Mouse (Mus musculus) hindbrain, embryonic 14.5 days (tissue): ENCODE measurements around the gene Lad1. TPM values are rescaled to one million over a fixed set of nuclear protein-coding genes. Genes with fewer than 3 reads are reported as not detected.

Experiments used
- polyA plus RNA-seq: library from polyadenylated mRNA; unstranded; fragments of >200 nt; fragmentation: Nextera tagmentation; extraction: Ambion mirVana; gene quantifications from 2 replicates; pipeline ENCODE4 v1.2.1, GENCODE M21; 2014

Gene Lad1
- polyA plus RNA-seq, 1 experiment from 2014 or later = 0.23 TPM

Other genes starting within 250 kb of the Lad1 start
- 56.2 and 60.2 TPM in 2 replicates for gene Nav1, start 211.3 kb upstream of the Lad1 start, polyA plus RNA-seq
- gene Csrp1, start 98.5 kb upstream of the Lad1 start, polyA plus RNA-seq = 21.7 and 22.1 TPM in 2 replicates
- gene Phlda3, start 52.5 kb upstream of the Lad1 start, polyA plus RNA-seq = 38.5 and 38.7 TPM in 2 replicates
- gene Tnni1, start 39.2 kb upstream of the Lad1 start, polyA plus RNA-seq = 0.47 and 1.7 TPM in 2 replicates
- gene Tnnt2, start 17.8 kb downstream of the Lad1 start, polyA plus RNA-seq = 0.39 and 0.70 TPM in 2 replicates
- not detected in 2 replicates for gene Pkp1, start 100.6 kb downstream of the Lad1 start, polyA plus RNA-seq
- not detected in 2 replicates for gene Igfn1, start 187.7 kb downstream of the Lad1 start, polyA plus RNA-seq
- 98.2 and 116 TPM in 2 replicates for gene Tmem9, start 189.6 kb downstream of the Lad1 start, polyA plus RNA-seq
- gene Ascl5, start 232.2 kb downstream of the Lad1 start, polyA plus RNA-seq = not detected in 2 replicates
- 0.13 and 0.17 TPM in 2 replicates for gene Cacna1s, start 234.2 kb downstream of the Lad1 start, polyA plus RNA-seq